Mouse (Mus musculus) frontal cortex, adult 2 months (tissue): ENCODE measurements at regions not wholly inside any gene's neighbourhood (a gene's known extent, or its start where the extent isn't known, plus 50 kb on each side); places are given as distances from the start of the nearest gene placed in this dataset.

Experiments
- DNase-seq, 2 experiments: peaks; one replicate each; pipeline ENCODE4 v3.0.0; 2022; ENCODE audit warnings: low spot score in 1 of 2; ENCODE audit errors: extremely low spot score in 1 of 2

DNA sequence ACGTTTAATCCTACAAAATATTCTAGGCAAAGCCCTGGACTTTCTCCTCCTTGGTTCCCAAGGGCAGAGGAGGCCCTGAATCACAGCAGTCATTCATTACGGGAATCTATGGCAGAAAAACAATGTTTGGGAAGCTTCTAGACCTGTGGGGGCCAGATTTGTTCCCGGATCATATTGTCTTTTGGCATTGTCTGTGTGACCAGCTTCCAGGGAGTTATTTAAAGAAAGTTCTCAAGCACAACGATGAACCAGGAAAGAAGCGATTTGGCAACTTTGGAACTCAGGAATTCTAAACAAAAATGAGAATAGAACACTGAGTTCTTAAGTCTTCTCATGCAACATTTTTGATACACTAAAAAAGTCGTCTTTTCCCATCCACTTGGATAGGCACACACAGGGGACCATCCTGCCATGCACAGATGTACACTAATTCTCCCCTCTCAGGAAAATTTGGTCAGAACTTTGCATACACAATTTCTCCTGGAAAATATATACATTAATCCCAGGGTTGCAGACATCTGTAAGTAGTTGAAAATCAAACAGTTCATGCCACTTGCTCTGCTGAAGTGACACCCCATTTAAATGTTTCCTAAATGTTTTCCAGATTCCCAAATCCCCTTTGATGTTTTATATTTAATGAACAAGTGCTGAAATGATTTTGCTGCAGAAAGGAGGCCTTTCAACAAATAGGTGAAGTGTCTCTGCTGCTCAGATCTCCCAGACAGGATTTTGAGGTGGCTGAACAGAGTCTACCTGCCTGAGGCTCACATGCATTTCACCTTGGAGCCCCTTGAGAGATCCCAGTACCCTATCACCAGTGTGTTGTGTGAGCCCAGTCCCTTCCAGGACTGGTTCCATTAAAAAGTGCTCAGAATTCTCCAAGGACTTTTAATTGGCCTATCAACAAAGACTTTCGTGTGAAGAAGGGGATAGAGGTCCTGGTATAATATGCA is 548.9 kb upstream of the Nrp1 start:
- no peak for DNase-seq

DNA sequence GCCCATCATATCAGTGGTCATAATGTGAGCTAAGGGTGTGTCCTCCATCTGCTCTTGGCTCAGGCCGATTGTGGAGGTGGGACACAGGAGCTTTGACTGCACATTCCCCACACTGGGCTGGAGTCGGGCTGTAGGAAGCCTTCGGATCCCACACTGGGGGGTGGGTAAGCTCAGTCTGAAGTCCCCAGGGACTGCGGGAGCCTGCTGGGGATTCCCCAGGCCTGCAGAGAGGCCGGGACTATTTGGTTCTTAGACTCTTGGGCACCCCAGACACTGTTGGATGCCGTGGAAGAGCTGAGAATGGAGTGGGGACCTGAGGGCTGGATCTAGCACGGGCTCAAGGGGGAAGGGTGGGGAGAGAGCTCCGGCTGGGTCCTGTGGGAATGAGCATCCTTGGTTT is 547.1 kb upstream of the Nrp1 start:
- no peak for DNase-seq

DNA sequence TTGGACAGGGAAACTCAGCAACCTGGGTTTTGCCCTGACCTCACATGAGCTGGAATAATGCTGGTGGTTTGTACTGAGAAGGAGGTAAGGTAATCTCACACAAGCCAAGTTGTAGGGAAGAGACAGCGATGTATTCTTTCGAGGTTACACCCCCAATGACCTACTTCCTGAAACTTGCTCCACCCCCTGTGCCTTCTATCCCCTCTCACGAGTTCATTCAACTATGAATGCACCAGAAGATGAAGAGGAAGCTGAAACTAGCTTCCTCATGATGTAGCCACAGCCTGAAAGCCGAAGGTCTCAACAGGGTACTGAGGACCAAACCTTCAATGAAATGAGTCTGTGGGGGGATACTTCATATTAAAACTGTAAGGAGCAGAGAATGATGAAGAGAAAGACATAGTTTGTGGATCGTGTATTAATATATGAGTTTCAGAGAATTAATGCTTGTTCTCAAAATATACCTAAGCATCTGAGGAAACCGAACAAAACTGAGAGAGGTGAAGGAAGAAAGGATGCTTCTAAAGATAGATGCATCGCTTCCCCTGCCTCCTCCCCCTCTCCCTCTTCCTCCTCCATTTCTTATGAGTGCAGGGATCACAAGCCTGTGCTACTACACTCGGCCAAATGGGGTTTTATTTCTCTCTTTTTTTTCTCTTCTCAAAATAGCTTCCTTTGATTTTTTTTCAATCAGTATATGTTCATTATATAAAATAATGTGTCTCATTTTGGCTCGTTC is 543.5 kb upstream of the Nrp1 start:
- DNase-seq, result no peak

DNA sequence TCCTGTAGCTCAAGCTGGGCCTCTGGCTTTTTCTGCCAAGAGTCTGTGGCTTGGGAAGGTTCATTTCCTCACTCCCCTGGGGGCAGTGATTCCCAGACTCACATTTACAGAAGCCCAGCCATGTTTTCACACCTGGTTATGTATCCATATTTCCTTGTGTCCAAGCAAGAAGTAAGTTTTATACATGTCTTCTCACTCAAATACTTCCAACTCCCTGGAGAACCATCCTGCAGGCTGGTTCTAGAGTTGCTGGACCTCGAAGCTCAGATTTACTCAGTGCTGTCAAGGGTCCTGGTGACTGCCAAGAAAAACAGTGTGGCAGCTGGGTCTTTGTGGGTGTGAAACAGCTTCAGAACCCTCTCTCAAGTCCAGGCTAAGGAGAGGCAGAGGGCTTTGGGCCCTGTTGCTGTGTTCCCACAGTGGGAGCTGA is 537.6 kb upstream of the Nrp1 start:
- DNase-seq, result no peak

DNA sequence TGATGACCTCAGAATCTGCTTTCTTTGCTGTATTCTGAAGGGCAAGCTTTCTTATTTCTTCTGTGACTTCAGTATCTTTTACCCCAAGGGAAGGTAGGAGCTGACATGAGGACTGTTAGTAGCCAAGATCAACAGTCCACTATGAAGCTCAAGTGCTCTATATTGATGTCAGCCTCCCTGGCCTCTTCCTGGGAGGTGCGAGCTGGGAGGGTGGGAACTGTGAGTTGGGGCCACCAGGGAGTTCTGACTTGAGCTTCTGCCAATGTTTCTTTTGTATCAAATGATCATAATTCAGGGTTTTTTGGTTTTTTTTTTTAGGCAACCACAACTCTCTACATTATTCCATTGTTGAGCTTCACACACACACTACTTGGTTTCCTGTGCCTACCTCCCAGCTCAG is 536.8 kb upstream of the Nrp1 start:
- DNase-seq, result no peak

DNA sequence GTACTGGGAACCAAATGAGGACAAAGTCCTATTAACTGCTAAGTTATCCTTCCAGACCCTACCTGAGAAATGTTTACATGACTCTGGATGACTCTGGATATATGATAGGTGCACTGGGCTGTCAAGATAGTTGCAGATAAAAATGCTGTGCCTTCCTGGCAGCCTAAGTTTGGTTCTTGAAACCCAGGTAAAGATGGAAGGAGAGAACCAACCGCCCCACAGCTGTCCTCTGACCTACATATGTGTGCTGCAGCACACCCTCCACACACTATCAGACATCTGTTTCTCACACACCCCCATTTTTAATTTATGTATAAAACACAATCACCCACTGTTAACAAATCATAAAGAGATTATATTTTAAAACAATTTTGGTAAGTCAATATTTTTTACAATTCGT is 533.4 kb upstream of the Nrp1 start:
- DNase-seq, result no peak

DNA sequence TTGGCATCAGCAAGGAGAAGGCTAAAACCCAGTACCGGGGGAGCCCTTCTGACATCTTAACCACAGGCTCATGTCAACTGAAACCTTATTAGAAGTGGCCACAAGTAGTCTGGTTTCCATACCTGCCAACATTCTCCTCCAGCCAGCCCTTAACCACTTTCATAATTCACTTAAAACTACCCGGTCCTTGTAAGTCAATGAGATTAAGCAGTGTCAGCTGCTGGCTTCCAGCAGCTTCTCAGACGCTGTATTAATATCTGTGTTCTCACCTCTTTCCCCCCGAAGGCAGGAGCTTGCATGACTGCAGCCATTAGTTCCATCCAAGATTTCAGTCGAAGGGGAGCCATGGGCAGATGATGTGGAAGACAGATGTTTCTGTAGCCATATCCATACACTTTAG is 530.6 kb upstream of the Nrp1 start:
- no peak for DNase-seq

DNA sequence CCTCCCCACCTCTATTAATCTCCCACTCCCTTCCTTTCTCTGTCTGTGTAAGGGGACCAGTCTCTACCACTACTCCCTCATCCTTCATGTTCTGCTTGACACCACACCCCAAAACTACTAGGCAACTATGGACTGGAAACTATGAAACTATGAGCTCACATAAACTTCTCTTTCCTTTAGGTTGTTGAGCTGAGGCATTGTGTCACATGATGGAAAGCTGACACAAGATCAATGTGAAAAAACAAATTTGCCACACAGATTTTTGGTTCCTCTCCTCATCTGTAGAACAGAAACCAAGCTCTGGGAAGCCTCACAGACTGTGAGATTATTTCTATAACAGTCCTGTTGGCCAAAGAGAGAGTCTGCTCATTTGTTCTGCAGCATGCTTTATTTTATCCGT is 528.7 kb upstream of the Nrp1 start:
- no peak for DNase-seq

DNA sequence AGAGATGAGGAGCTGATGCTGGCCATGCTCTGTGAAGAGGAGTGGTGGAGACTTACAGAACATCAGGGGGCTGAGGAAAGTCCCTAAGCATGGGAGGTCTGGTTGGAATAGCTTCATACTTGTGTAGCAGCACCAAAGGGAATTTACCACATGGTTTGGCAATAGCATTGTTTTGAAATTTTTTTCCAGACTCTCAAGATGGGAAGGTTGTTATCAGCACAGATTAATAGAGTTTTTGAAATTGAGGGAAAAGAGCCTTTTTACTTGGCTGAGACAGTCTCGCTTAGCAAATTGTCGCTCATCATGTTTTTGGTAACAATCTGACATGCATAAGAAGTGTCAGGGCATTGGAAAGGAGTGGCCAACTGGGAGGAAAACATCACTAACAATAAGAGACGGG is 524.4 kb upstream of the Nrp1 start:
- DNase-seq, result no peak

DNA sequence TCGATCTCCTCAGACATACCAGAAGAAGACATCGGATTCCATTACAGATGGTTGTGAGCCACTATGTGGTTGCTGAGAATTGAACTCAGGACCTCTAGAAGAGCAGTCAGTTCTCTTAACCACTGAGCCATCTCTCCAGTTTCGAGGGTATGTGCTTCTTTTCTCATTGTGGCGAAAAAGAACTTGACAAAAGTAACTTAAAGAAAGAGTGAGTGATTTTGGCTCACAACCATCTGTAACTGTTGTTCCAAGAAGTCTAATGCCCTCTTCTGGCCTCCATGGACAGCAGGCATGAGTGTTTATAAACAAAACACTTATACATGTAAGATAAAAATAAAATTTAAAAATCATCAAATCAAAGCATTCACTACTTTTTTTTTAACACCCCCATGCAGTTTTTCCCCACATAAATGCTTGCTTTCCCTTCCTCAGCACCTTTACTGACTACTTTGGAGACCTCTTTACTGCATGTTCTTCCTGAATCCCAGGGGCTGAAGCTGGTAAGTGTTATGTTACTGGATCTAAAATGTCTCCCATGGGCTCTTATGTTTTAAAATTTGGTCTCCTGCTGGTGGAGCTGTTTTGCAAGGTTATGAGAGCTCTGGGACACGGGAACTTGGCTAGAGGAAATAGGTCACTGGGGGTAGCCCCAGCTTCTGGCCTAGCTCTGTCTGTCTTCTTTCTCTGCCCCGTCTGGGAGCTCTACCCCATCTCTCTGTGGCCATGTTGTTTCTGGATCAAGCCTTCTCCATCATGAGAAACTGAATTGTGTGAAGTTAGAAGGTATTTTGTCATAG is 521.8 kb upstream of the Nrp1 start:
- no peak for DNase-seq

DNA sequence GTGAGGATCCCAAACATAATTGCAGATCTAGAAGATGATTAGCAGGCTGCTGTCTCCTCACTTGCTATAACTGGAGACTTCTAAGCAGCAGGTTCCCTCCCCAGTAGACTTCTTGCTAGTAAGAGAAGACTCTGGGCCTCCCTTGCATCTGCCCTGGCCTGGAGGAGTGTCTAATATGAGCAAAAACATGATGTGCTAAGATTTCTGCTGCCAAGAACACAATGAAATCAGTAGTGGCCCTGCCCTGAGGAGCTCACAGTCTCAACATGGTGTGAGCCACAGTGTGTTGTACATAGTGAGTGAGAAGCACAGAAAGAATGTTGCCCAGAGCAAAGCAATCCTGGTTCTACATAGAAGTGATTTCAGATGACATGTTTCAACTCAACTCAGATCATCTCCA is 520.1 kb upstream of the Nrp1 start:
- DNase-seq, result no peak

DNA sequence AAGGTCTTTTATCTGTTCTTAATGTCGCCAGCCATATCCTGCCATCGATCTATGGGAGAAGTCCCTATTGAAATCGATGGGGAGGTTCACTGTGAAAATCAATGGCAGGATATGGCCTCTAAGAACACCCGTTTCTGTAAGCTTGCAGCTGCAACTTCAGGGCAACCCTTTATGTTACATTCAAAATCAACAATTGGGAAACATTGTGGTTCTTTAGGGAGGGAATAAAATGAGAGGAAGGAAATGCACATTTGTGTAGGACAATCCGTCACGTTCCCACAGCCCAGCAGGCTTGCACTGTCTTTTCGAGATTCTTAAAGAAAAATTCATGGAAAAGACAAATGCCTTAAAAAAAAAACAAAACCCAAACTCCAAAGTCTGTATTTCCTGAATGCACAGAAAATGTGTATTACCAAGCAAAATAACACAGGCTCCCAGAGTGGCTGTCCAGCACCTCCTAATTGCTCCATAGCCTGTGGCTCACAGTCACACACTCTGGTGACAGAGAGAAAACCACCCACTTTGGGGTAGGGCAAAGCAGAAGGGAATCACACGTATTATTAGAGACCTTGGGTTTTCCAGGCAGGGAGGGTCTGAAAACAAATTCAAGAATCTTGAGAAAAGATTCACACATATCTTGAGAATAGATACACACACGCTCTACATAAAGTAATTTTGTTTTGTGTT is 510.9 kb upstream of the Nrp1 start:
- no peak for DNase-seq

DNA sequence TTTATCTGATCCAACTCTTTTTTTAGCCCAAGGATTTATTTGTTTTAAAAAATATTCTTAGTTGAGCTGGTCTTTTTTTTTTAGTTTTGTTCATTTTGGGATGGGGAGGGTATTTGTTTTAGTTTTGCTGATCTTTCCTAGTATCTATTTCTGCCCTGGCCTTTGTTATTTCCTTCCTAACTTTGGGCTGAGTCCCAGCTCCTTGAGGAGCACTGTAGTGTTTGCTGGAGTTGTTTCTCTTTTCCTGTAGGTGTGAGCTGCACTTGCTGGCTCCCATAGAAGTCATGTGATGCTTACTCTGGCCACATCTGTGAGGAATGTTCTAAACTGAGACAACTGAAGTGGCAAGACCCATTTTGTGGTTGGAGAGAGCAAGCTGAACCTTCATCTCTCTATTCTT is 508.5 kb upstream of the Nrp1 start:
- DNase-seq, result no peak

DNA sequence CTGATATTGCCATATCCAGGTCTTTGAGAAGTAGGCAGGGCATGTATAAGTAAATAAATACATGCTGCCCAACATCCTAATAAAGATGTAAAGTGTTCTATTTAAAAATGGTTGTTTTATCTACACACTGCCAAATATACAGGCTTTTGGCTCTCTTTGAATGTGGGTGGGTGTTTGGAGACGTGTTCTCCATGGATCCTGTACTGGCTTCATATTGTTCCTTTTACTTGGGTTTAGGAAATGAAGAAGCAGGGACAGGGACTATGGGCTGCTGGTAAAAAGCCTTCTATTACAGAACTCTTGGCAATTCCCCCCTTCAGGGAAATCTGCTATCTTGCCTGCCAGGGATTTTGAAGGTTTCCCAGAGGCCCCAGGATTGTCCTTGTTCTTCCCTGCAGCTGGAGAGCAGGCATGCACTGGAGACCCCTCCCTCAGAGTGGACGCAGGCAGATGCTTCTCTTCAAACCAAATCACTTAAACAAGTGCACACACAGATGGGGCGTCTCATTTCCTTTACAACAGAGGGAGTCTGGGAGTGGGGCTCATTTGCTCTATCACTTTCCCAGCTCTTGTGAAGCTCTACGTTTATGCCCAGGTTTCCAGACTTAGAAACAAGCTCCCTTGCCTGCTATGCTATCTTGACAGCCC is 502.6 kb upstream of the Nrp1 start:
- peak in 1 of 2 experiments; percentile 7 for DNase-seq

DNA sequence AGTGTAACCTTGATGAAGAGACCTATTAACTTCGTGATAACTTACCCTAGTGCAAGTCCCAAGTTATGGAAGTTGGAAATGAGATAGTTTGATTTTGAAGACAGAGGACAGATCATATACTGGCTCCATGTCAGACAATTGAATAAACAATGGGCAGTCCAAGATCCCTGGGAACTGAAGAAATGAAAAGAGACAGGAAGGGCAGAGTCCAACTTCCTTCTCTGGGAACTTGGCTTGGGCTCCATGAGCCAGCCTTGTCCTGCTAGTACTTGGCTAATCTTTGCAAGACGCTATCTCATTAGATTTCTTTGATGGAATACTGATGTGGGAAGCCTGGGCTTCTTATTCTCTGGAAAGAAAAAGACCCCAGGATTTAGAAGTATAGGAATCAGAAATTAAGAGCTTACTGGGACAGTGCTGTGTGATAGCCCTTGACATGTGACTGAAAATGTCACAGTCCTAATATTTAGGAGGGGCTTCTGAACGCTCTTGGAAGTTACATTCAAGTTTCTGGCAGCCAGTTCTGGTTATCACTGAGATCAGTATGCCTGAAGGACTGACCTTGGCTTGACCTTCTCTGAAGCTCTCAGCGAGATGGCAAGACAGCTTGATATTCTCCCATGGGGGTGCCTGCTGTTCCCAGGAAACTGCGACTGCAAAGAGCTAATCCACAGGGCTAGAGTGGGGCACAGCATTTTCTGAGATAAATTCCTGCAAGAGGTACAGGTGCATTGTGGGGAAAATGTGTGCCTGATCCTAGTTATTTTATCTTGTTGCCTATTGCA is 501.9 kb upstream of the Nrp1 start:
- DNase-seq, result no peak

DNA sequence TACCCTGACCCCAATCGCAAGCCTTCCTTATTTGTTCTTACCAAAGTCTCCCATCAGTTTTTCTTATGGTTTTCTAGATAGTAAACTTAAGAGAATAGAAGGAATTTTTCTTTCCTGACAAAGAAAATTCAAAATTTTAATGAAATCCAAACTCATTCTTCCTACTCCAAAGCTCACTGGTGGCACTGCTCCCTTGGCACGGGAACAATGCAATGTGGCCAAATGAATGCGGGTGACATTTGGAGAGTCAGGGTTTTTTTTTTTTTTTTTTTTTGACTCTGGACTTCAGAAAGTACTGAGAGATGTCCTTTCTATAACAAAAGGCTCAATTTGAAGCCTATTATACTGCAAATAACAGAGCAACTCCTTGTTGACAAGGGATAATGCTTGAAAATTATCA is 499.4 kb upstream of the Nrp1 start:
- DNase-seq, result no peak

DNA sequence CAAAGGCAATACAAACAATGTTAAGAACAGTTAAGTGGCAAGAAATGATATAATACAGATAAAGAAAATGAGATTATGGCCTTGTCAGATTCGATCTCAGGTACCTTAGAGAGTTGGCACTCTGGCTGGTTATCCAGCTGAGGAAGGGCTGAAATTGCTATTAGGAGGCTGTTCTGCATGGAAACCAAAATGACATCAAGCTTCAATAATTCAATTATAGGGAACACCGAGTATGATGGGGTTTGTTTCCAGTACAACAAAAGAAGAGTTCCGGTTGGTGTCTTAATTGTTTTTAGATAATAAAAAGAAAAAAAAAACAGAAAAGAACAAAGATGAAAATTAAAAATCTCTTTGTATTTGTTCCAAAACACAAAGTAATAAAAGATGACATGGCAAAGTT is 498.0 kb upstream of the Nrp1 start:
- DNase-seq, result no peak

DNA sequence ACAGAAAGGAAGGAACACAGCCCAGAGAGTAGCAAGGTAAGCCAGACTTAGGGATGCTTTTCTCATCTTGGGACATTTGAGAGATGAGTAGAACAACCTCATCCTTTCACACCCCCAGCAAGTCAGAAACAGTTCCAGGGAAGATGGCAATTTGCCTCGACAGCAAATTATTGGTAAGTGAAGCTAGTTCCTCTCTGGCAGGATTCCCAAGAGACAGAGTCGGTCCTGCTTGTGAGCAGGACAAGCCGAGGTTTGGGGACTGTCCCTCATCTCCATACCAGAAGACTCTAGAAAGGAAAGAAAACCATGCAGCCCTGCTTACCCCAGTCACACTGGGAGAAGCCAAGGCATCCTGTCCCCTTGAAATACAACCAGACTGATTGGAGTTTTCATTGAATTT is 497.5 kb upstream of the Nrp1 start:
- DNase-seq, result no peak

DNA sequence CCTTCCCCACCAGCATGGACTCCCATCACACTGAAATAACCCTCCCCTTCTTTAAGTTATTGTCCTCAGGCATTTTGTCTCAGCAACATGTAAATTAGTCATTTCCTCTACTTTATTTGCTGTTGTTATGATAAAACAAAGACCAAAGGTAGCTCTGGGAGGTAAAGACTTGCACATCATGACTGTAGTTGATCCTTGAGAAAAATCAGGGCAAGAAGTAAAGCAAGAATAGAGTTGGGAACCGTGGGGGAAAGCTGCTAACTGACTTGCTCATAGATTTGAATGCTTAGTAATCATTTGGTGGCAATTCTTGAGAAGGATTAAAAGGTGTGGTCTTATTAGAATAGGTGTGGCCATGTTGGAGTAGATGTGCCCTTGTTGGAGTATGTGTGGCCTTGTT is 473.8 kb upstream of the Nrp1 start:
- DNase-seq, result no peak
